Mouse (Mus musculus) urinary bladder, adult 18-20 months (tissue): ENCODE data around the gene Tmem168.

Experiments used
- DNase-seq, 2 experiments: peaks; one replicate each; pipeline ENCODE4 v3.0.0; 2022; ENCODE audit warnings: low spot score in 2 of 2, mixed read lengths in 2 of 2

Gene Tmem168

GRCm38 (mm10) chr6:13586154-13586553, 21.7 kb downstream of the Tmem168 start:
- DNase-seq, result no peak

- DNase-seq, result no peak
Measured at GRCm38 (mm10) chr6:13584788-13585187, 23.1 kb downstream of the Tmem168 start.

- DNase-seq, result no peak
Measured at GRCm38 (mm10) chr6:13582075-13582474, 25.8 kb downstream of the Tmem168 start.

- DNase-seq, result no peak
Measured at GRCm38 (mm10) chr6:13565734-13566133, 42.2 kb downstream of the Tmem168 start.

- no peak for DNase-seq
Measured at GRCm38 (mm10) chr6:13555266-13555665, 52.6 kb downstream of the Tmem168 start.

GRCm38 (mm10) chr6:13541761-13542160, 66.1 kb downstream of the Tmem168 start:
- no peak for DNase-seq

GRCm38 (mm10) chr6:13537275-13537964, 70.5 kb downstream of the Tmem168 start:
- no peak for DNase-seq
